Mouse (Mus musculus): ENCODE results near the gene Rmdn2.

The Rmdn2 gene

GRCm38 (mm10) chr17:79618455-79618854 lies 6.8 kb downstream of the Rmdn2 start:
- DNase-seq, result no peak

DNA sequence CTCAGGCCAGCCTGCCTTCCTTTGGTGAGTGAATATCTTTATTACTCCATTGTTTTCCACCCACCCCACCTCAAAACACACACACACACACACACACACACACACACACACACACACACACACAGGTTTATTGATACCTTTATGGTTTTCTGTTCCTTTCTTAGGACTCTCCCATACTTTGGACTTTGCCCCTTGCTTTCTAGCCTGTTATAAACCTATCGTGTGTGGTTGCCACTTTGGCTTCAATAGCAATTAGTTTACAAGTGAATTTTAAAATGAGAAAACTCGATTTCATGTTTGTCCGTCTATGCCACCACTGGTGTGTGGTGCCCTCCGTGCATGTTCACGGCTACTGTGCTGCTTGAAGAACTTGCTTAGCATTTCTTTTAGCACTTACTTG lies 7.3 kb downstream of the Rmdn2 start:
- DNase-seq, result no peak

DNA sequence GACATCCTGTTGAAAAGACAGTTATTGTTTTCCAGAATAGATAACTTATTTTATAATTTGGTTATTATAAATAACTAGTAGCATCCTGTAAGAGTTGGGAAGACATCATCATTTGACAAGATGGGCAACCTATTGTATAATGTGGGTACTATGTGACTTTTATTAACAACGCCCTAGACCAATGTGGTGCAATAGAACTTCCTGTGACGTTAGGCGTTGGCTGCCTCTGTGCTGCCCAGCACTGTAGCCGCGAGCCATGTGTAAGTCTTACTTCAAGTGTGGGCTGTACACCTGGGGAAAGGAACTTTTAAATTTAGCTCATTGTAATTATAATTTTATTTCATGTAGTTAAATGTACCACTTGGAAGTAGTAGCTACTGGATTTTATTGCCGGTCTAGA lies 10.4 kb downstream of the Rmdn2 start:
- no peak for DNase-seq

DNA sequence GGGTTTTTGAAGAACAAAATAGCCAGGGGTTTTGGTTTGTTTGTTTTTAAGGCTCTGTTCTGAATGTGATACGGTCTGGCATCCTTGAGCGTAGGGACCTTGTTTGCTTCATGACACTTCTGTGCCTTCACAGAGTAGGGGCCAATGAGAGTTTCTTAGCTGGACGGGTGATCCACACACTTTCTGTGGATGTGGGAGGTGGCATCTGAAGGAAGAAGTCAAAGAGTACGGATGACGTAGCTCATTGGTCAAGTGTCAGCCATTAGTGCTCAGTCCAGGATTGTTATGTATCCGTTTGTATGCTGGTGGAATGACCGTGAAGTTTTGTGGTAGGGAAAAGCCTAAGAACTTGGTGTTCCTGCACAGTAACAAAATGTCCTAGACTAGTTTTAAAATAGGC lies 10.9 kb downstream of the Rmdn2 start:
- DNase-seq, result no peak

DNA sequence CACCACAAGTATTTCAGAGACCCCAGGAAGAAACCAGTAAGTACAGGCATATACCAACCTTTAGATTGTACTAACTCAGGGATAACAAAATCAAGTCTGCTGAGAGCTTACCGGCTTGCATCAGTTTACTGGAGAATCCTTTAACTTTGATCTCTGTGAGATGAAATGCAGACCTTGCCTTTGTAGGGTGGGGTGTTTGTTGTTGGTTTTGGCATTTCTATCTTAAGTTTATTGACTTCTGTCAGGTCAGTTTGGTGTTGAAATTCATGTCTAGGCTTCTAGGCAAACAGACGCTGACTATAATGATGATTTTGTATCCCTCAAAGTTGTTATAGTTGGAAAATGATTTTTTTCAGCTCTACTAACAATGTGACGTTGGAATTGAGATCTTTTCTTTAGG lies 12.2 kb downstream of the Rmdn2 start:
- DNase-seq, result no peak

- no peak for DNase-seq
Measured at GRCm38 (mm10) chr17:79626241-79626816, 14.7 kb downstream of the Rmdn2 start.

DNA sequence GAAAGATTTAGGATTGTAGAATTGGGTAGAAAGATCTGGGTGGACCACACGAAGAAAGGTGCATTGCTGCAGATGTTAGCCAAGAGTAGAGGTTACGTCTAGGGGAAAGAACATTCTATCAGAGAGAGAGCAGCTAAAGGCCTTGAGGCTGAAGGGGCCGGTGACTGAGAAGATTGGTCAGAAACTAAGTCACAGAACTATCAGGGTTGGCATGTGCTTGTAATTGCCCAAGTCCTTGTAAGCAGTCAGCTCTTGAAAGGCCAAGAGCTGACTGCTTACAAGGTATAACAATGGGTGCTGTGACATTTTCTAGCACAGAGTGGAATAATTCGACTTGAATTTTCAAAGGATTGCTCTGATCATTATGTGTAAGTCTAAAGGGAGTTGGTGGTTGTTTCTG lies 38.2 kb downstream of the Rmdn2 start:
- no peak for DNase-seq

DNA sequence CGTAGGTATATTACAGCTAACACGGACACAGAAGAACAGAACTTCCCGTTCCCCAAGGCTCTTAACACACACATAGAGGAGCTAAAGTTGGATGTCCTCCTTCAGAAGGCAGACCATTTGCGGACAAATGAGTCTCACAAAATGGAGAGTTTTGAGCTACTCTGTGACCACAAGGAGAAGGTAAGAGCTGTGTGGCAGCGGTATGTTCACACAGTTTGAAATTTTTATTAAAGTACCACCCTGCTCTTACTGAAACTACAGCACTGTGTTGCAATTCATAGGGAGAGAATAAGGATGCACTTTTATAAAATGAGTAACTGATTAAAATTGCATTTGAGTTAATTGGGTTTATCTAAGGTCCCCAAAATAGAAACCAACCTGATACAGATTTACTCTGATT lies 38.6 kb downstream of the Rmdn2 start:
- no peak for DNase-seq

DNA sequence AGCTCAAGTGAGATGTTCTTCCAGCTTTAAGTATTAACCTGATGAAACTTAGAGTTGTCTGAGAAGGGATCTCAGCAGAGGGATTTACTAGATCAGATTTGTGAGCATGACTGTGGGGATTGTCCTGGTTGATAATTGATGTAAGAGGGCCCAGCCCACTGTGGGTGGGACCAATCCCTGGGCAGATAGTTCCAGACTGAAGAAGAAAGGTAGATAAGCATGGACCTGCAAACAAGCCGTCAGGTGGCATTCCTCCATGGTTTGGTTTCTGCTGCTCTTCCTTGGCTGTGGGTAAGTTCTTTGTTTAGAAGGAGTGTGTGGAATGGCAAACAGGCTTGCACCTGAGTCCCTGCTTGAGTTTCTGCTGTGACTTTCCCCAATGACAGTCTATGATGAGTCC lies 41.5 kb downstream of the Rmdn2 start:
- no peak for DNase-seq

- DNase-seq, result no peak
Measured at GRCm38 (mm10) chr17:79654187-79654586, 42.5 kb downstream of the Rmdn2 start.

GRCm38 (mm10) chr17:79657785-79658184 lies 46.1 kb downstream of the Rmdn2 start:
- peak; percentile 4 for DNase-seq

GRCm38 (mm10) chr17:79658452-79658851 lies 46.8 kb downstream of the Rmdn2 start:
- DNase-seq, result no peak

DNA sequence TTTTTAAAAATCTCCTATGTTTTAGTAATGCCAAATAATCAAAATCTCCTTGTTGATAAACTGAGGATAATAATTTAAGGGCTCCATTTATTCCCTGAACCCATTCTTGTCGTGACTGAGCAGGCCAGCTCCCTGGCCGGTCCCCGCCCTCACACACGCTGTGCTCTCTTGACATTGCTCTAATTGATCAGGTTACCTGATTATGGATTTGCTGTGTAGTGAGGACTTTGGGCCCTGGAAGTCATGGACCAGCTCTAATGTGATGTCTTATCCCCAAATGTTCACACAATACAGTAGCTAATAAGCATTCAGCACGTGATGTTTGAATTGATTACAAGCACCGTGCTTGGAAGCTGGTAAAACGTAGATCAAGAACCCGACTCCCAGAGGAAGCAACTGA lies 47.2 kb downstream of the Rmdn2 start:
- DNase-seq, result no peak

- peak; percentile 66 for DNase-seq
Measured at GRCm38 (mm10) chr17:79661387-79661786, 49.7 kb downstream of the Rmdn2 start.

DNA sequence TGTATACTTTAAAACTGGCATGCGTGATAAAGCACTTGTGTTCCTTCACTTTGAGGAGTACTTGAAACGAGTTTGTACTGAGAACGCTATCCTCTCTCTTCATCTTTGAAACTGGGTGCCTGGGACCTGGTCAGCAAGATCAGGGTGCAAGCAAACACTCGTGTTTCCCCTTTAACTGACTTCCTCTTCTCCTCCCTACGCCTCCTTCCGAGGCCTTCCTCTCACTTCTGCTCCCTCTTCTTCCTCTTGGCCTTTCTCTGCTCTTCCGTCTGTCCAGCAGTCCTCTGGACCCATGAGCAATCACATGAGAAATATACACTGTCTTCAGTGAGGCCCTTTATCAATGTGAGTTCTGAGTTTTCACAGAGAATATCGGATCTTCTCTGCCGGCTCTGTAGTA lies 50.2 kb downstream of the Rmdn2 start:
- no peak for DNase-seq

- DNase-seq, result no peak
Measured at GRCm38 (mm10) chr17:79663393-79664105, 51.9 kb downstream of the Rmdn2 start.

- DNase-seq, result no peak
Measured at GRCm38 (mm10) chr17:79664106-79664417, 52.4 kb downstream of the Rmdn2 start.

GRCm38 (mm10) chr17:79670837-79671236 lies 59.2 kb downstream of the Rmdn2 start:
- DNase-seq, result no peak

DNA sequence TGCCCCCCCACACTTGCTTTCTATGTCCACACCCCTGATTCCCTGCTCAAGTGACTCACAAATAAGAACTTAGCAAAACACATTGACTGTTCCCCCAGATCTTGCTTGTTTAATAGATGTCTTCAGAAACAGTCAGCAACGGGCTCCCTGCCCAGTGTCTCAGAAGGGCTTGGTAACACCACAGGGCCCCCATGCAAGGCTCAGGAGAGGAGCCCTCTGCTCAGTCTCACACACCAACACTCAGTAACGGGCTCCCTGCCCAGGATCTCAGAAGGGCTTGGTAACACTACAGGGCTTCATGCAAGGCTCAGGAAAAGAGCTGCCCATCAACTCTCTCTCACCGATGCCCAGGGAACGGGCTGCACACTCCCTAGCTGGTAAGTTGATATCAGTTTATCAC lies 83.4 kb downstream of the Rmdn2 start:
- no peak for DNase-seq

- no peak for DNase-seq
Measured at GRCm38 (mm10) chr17:79695541-79695940, 83.9 kb downstream of the Rmdn2 start.

GRCm38 (mm10) chr17:79699197-79699596 lies 87.5 kb downstream of the Rmdn2 start:
- peak; percentile 21 for DNase-seq

DNA sequence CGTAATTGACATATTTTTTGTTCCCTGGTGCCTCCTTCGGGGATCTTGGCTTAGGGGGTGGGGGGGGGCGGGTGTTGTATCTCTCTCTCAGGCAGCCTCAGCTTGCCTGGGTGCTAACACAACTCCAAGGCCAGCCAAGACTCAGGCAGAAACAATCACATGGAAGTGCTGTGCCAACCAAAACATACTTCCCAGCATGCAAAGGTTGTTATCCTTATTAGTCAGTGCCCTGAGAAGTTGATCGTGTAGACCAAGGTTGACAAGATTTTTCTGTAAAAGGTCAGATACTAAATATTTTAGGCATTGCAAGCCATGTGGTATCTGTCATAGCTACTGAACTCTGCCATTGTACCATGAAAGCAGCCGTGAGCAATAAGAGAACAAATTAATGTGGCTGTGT lies 89.2 kb downstream of the Rmdn2 start:
- DNase-seq, result no peak

GRCm38 (mm10) chr17:79705671-79706455 lies 94.2 kb downstream of the Rmdn2 start:
- no peak for DNase-seq

- DNase-seq, result no peak
Measured at GRCm38 (mm10) chr17:79708168-79708567, 96.5 kb downstream of the Rmdn2 start.
